Mouse (Mus musculus): ENCODE results near the gene Tor2a. TPM values are rescaled to one million over a fixed set of nuclear protein-coding genes. Genes with fewer than 3 reads are reported as not detected.

Gene Tor2a
- polyA plus RNA-seq, 1 experiment from 2014 or later = 55.9 TPM

DNA sequence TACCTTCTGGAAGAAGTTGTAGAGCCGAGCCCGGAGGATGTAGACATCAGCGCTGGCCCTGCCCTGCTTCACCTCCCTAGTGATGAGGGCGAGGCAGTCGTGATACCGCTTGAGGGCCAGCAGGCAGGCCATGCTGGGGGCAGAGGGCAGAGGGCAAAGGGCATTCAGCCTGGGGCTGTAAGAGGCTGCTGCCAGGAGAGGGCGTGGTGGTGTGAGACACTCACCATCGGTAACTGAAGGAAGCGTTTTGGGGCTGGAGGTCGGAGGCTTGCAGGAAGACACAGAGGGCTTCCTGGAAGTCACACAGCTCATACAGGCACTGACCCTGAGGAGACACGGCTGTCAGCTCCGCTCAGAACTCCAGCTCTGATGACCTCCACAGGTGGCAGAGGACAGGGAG, 14.9 kb downstream of the Tor2a start:
- Histone ChIP-seq H3K4me3 (no peak overlapping the region), H3K9ac (no peak overlapping the region), H3K4me1 (peaks cover 30% of the 10 kb centered on the region), H3K27me3 (peaks cover 3% of the 10 kb centered on the region; the same call in 1 of the 2 replicates), H3K36me3 (no peaks in the 10 kb centered on the region), H3K4me2 (replicated peaks) (no peak overlapping the region), H3K9me3 (replicated peaks) (no peaks in the 10 kb centered on the region; the same call in 1 of the 2 replicates), H3K27ac (no peak overlapping the region)
- WGBS = 34% methylated on average over 12 of the region's 12 CpGs
- ATAC-seq (ENCODE audit: low FRiP score) = no peak

- H3K36me3 ChIP-seq = no peaks in the 10 kb centered on the region
- no peak overlapping the region for H3K4me3 ChIP-seq
- H3K4me1 ChIP-seq = peaks cover 23% of the 10 kb centered on the region
- H3K9me3 ChIP-seq (replicated peaks) = no peaks in the 10 kb centered on the region; the same call in 1 of the 2 replicates
- 85% methylated on average over 8 of the region's 8 CpGs for WGBS
- ATAC-seq (ENCODE audit: low FRiP score) = no peak
- no peak overlapping the region for H3K4me2 ChIP-seq (replicated peaks)
- peaks cover 3% of the 10 kb centered on the region; the same call in 1 of the 2 replicates for H3K27me3 ChIP-seq
- no peak overlapping the region for H3K27ac ChIP-seq
- H3K9ac ChIP-seq = no peak overlapping the region
These were observed 15.7 kb downstream of the Tor2a start for GRCm38 (mm10) chr2:32772626-32773279.

GRCm38 (mm10) chr2:32775359-32776074, 18.5 kb downstream of the Tor2a start, which contains the start of the genes Ttc16 and Ptrh1:
Gene Ttc16 (minus strand): TSS chr2:32775633.
Gene Ptrh1 (plus strand): TSS chr2:32775786.
- Histone ChIP-seq H3K36me3 (no peaks in the 10 kb centered on the region), H3K4me3 (peak within 1 kb of the TSS; percentile 62), H3K27ac (peak within 1 kb of the TSS; percentile 45), H3K9me3 (replicated peaks) (no peaks in the 10 kb centered on the region), H3K4me1 (peaks cover 15% of the 10 kb centered on the region), H3K9ac (peak within 1 kb of the TSS; percentile 55), H3K27me3 (peaks cover 3% of the 10 kb centered on the region; the same call in 1 of the 2 replicates), H3K4me2 (replicated peaks) (peak within 1 kb of the TSS; percentile 86)
- ATAC-seq (ENCODE audit: low FRiP score) = peak; percentile 98
- WGBS = under 1% methylated on average over 46 of the region's 46 CpGs

DNA sequence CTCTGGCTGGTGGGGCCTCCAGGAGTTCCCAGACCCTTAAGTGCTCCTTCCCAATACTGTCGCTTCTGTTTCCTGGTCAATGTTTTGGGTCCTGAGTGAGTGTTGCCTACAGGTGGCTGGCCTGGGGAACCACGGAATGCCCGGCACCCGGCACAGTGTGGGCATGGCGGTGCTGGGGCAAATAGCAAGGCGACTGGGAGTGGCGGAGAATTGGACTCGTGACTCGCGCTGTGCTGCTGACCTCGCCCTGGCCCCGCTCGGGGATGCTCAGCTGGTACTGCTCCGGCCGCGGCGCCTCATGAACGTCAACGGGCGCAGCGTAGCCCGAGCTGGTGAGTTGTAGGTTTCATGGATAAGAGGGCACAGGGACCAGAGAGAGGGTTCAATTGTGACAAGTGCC, 19.2 kb downstream of the Tor2a start:
- Histone ChIP-seq H3K9ac (peak overlapping the region; percentile 55), H3K4me1 (peaks cover 15% of the 10 kb centered on the region), H3K4me2 (replicated peaks) (peak overlapping the region; percentile 86), H3K9me3 (replicated peaks) (no peaks in the 10 kb centered on the region), H3K27me3 (peaks cover 3% of the 10 kb centered on the region; the same call in 1 of the 2 replicates), H3K4me3 (peak overlapping the region; percentile 62), H3K36me3 (no peaks in the 10 kb centered on the region), H3K27ac (no peak overlapping the region)
- no peak for ATAC-seq (ENCODE audit: low FRiP score)
- 18% methylated on average over 22 of the region's 22 CpGs for WGBS

- no peak overlapping the region for H3K9ac ChIP-seq
- WGBS = 92% methylated on average over 6 of the region's 6 CpGs
- H3K4me1 ChIP-seq = peaks cover 13% of the 10 kb centered on the region
- no peaks in the 10 kb centered on the region for H3K36me3 ChIP-seq
- peaks cover 3% of the 10 kb centered on the region; the same call in 1 of the 2 replicates for H3K27me3 ChIP-seq
- no peak overlapping the region for H3K27ac ChIP-seq
- no peak overlapping the region for H3K4me3 ChIP-seq
- H3K4me2 ChIP-seq (replicated peaks) = no peak overlapping the region
- H3K9me3 ChIP-seq (replicated peaks) = no peaks in the 10 kb centered on the region
- ATAC-seq (ENCODE audit: low FRiP score) = no peak
These were observed 21.0 kb downstream of the Tor2a start for GRCm38 (mm10) chr2:32778081-32778480.

GRCm38 (mm10) chr2:32779131-32779530, 22.1 kb downstream of the Tor2a start:
- Histone ChIP-seq H3K27ac (no peak overlapping the region), H3K9ac (no peak overlapping the region), H3K27me3 (peaks cover 3% of the 10 kb centered on the region; the same call in 1 of the 2 replicates), H3K4me2 (replicated peaks) (no peak overlapping the region), H3K36me3 (no peaks in the 10 kb centered on the region), H3K4me3 (no peak overlapping the region), H3K9me3 (replicated peaks) (no peaks in the 10 kb centered on the region), H3K4me1 (peaks cover 13% of the 10 kb centered on the region)
- 14% methylated on average over 8 of the region's 8 CpGs for WGBS
- no peak for ATAC-seq (ENCODE audit: low FRiP score)

DNA sequence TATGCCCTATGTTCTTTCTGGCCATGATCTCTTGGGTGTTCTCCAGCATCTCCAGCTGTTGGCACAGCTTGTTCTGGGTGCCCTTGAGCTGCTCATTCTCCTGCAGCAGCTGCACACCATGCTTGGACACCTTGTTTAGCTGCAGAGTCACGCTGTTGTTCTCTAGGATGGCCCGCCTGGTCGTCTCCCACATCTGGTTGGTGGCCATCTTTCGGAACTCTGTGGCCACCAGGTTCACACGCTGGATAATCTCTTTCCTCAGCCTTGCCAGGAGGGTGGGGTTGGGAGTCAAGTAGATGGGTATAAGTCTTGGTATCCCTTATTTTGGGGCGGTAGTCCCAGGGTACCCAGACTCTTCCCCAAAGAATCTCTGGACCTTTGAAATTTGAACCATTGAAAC, 22.7 kb downstream of the Tor2a start:
- no peak overlapping the region for H3K4me2 ChIP-seq (replicated peaks)
- WGBS = 93% methylated on average over 6 of the region's 6 CpGs
- H3K4me1 ChIP-seq = peaks cover 13% of the 10 kb centered on the region
- ATAC-seq (ENCODE audit: low FRiP score) = no peak
- H3K27me3 ChIP-seq = peaks cover 3% of the 10 kb centered on the region; the same call in 1 of the 2 replicates
- no peaks in the 10 kb centered on the region for H3K9me3 ChIP-seq (replicated peaks)
- H3K9ac ChIP-seq = no peak overlapping the region
- no peak overlapping the region for H3K4me3 ChIP-seq
- no peak overlapping the region for H3K27ac ChIP-seq
- no peaks in the 10 kb centered on the region for H3K36me3 ChIP-seq

- no peaks in the 10 kb centered on the region for H3K36me3 ChIP-seq
- H3K9ac ChIP-seq = no peak overlapping the region
- no peak overlapping the region for H3K27ac ChIP-seq
- no peak for ATAC-seq (ENCODE audit: low FRiP score)
- no peak overlapping the region for H3K4me3 ChIP-seq
- H3K4me1 ChIP-seq = no peaks in the 10 kb centered on the region; the same call in 1 of the 2 replicates
- no peak overlapping the region for H3K4me2 ChIP-seq (replicated peaks)
- WGBS = 75% methylated on average over 6 of the region's 6 CpGs
- no peaks in the 10 kb centered on the region for H3K27me3 ChIP-seq
- H3K9me3 ChIP-seq (replicated peaks) = no peaks in the 10 kb centered on the region
These were observed 24.7 kb downstream of the Tor2a start for GRCm38 (mm10) chr2:32781710-32782109.

- H3K4me3 ChIP-seq = no peak within 1 kb of the TSS
- H3K9me3 ChIP-seq (replicated peaks) = no peaks in the 10 kb centered on the region
- H3K4me2 ChIP-seq (replicated peaks) = no peak within 1 kb of the TSS
- H3K9ac ChIP-seq = no peak within 1 kb of the TSS
- no peaks in the 10 kb centered on the region; the same call in 1 of the 2 replicates for H3K4me1 ChIP-seq
- WGBS = 69% methylated on average over 4 of the region's 4 CpGs
- no peaks in the 10 kb centered on the region for H3K27me3 ChIP-seq
- peaks cover 10% of the 10 kb centered on the region; the same call in 1 of the 2 replicates for H3K36me3 ChIP-seq
- no peak for ATAC-seq (ENCODE audit: low FRiP score)
- no peak within 1 kb of the TSS for H3K27ac ChIP-seq
These were observed 27.1 kb downstream of the Tor2a start, which contains the start of gene Cfap157 for GRCm38 (mm10) chr2:32784048-32784681. Gene Cfap157 (minus strand): TSS chr2:32784428.

DNA sequence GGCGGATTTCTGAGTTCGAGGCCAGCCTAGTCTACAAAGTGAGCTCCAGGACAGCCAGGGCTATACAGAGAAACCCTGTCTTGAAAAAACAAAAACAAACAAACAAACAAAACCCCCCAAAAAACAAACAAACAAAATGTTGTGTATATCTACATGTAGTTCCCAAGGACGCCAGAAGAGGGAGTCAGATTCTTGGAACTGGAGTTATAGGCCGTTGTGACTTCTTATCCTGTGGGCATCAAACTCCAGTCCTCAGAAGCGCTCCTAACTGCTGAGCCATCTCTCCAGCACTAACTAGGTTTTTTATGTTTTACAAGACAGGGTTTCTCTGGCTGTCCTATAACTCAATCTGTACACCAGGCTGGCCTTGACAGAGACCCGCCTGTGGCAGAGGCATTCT, 30.1 kb downstream of the Tor2a start:
- Histone ChIP-seq H3K4me3 (no peak overlapping the region), H3K27me3 (no peaks in the 10 kb centered on the region), H3K36me3 (peaks cover 34% of the 10 kb centered on the region), H3K4me1 (no peaks in the 10 kb centered on the region; the same call in 1 of the 2 replicates), H3K4me2 (replicated peaks) (no peak overlapping the region), H3K27ac (no peak overlapping the region), H3K9ac (no peak overlapping the region), H3K9me3 (replicated peaks) (no peaks in the 10 kb centered on the region)
- no peak for ATAC-seq (ENCODE audit: low FRiP score)
- WGBS = 61% methylated on average over 6 of the region's 6 CpGs

DNA sequence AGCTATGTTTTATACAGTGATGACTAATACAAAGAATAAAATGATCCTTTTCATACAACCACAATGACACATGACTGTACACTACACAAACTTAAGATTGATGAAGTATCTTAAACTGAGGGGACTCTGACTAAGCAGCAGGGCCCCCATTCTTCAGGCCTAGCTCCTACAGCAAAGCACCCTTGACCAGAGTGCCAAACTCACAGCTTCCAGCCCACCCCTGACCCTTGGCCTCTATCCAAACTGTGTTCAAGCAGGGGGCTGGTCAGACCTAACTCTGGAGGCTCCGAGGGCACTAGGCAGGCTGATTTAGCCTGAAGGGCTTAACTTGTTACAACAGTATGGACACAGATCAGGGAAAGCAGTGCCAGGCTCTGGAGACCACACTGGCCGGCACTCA, 31.5 kb downstream of the Tor2a start:
- no peak for ATAC-seq (ENCODE audit: low FRiP score)
- Histone ChIP-seq H3K27ac (no peak overlapping the region), H3K4me2 (replicated peaks) (no peak overlapping the region), H3K4me1 (no peaks in the 10 kb centered on the region; the same call in 1 of the 2 replicates), H3K9me3 (replicated peaks) (no peaks in the 10 kb centered on the region), H3K4me3 (no peak overlapping the region), H3K27me3 (no peaks in the 10 kb centered on the region), H3K36me3 (peaks cover 42% of the 10 kb centered on the region), H3K9ac (no peak overlapping the region)
- 50% methylated on average over 2 of the region's 2 CpGs for WGBS

- Histone ChIP-seq H3K27me3 (no peaks in the 10 kb centered on the region), H3K9ac (no peak overlapping the region), H3K27ac (no peak overlapping the region), H3K36me3 (peaks cover 69% of the 10 kb centered on the region), H3K4me1 (peaks cover 3% of the 10 kb centered on the region), H3K4me3 (no peak overlapping the region), H3K9me3 (replicated peaks) (no peaks in the 10 kb centered on the region), H3K4me2 (replicated peaks) (no peak overlapping the region)
- no peak for ATAC-seq (ENCODE audit: low FRiP score)
- WGBS = 92% methylated on average over 6 of the region's 6 CpGs
These were observed 34.3 kb downstream of the Tor2a start for GRCm38 (mm10) chr2:32791297-32791696.

All from hindbrain, embryonic 12.5 days (tissue).